ENCODE assay signal across 8 mouse cellular contexts in the genomic region with DNA sequence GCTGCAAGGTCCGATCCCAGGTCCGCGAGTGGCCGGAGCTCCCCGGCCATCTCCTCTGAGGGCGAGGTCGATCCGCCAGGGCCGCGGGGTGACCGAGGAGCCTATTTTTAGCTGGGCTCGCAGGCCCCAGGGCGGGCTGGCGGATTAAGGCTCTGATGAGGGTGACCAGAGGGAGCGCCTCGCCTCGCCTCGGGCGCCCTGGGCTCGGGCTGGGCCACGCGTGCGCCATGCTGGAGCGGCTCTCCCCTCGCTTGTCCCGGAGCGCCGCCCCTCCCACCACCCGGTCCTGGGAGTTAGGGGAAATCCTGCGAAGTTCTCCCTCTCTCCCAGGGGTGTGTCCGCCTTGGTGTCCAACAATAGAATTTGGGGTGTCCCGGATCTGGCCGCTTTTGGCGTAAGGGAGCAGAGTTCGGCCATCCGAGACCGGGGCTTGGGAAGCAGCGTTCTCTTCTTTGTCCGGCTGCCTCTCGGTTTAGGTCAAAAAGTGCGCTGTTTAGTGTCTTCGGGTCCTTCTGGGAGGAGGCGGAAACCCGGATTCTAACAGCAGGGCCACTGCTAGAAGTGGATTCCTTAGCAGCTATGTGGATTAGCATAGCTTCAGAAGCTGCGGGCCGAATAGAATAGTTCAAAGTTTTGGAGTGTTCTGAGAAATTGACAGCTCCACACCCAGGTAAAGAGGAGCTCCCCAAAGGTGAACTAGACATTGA. TPM values are rescaled to one million over a fixed set of nuclear protein-coding genes. Genes with fewer than 3 reads are reported as not detected.
DNase-seq lines count a peak whose midpoint lies in the region; ATAC-seq lines count a peak whose summit lies in the region.

No protein-coding gene starts in this region.

- no peaks in the 10 kb centered on the region for H3K9me3 ChIP-seq in intestine, embryonic 14.5 days (ENCODE audit: control insufficient read depth, low read length)
- no peaks in the 10 kb centered on the region for H3K9me3 ChIP-seq in midbrain, embryonic 16.5 days (replicated peaks; ENCODE audit: control insufficient read depth, low read length, poor library complexity, severe bottlenecking)
- H3K9me3 ChIP-seq in stomach, embryonic 15.5 days: no peaks in the 10 kb centered on the region

- intact Hi-C loops in gastrocnemius, postnatal 14 days (cut with DNase I; ENCODE audit: low total_unique reads): no loop called here

- ATAC-seq in common myeloid progenitor, adult 5-6 weeks (replicated peaks; ENCODE audit: low read depth, poor library complexity, severe bottlenecking): peak; percentile 62
- ATAC-seq in intestine, embryonic 14.5 days (replicated peaks; ENCODE audit: low FRiP score, low TSS enrichment, low read depth): peak; percentile 88
- ATAC-seq in midbrain, embryonic 16.5 days: peak; percentile 90
- peak; percentile 82 for ATAC-seq in stomach, embryonic 15.5 days (ENCODE audit: insufficient read depth, low FRiP score, low read depth)

- H3K4me2 ChIP-seq in intestine, embryonic 14.5 days (ENCODE audit: low read length): peak overlapping the region; percentile 57
- peak overlapping the region; percentile 60 for H3K4me2 ChIP-seq in midbrain, embryonic 16.5 days (ENCODE audit: low read length)
- H3K4me2 ChIP-seq in stomach, embryonic 15.5 days: peak overlapping the region; percentile 72

- DNase-seq in right cerebral cortex, postnatal 10 days (ENCODE audit: low spot score in 2 of 2): peak; percentile 49 to 59
- no peak for DNase-seq in right cerebral cortex, postnatal 25 days
- DNase-seq in gastrocnemius, postnatal 14 days: peak; percentile 77
- DNase-seq in intestine, embryonic 14.5 days (ENCODE audit: low spot score): no peak
- peak; percentile 66 for DNase-seq in liver

- WGBS in intestine, embryonic 14.5 days: 0% methylated on average over 46 of the region's 46 CpGs
- 0% methylated on average over 46 of the region's 46 CpGs for WGBS in midbrain, embryonic 16.5 days
- under 1% methylated on average over 46 of the region's 46 CpGs for WGBS in stomach, embryonic 15.5 days

- H3K4me1 ChIP-seq in intestine, embryonic 14.5 days (replicated peaks; ENCODE audit: control insufficient read depth, insufficient read depth, low read length): peaks cover 10% of the 10 kb centered on the region; the same call in 1 of the 2 replicates
- H3K4me1 ChIP-seq in midbrain, embryonic 16.5 days (ENCODE audit: control insufficient read depth, insufficient read depth, low read length): peaks cover 20% of the 10 kb centered on the region
- H3K4me1 ChIP-seq in stomach, embryonic 15.5 days: peaks cover 5% of the 10 kb centered on the region; the same call in 1 of the 2 replicates

- H3K27ac ChIP-seq in intestine, embryonic 14.5 days (ENCODE audit: low read depth): peak overlapping the region; percentile 97
- H3K27ac ChIP-seq in midbrain, embryonic 16.5 days (ENCODE audit: low read length): peak overlapping the region; percentile 87
- peak overlapping the region; percentile 98 for H3K27ac ChIP-seq in stomach, embryonic 15.5 days

- H3K27me3 ChIP-seq in intestine, embryonic 14.5 days (replicated peaks; ENCODE audit: control insufficient read depth, insufficient read depth, low read length): no peaks in the 10 kb centered on the region
- H3K27me3 ChIP-seq in midbrain, embryonic 16.5 days (ENCODE audit: control insufficient read depth, insufficient read depth, low read depth, low read length): no peaks in the 10 kb centered on the region
- no peaks in the 10 kb centered on the region for H3K27me3 ChIP-seq in stomach, embryonic 15.5 days (replicated peaks)

- peak overlapping the region; percentile 91 for H3K4me3 ChIP-seq in intestine, embryonic 14.5 days (ENCODE audit: low read depth, low read length)
- H3K4me3 ChIP-seq in midbrain, embryonic 16.5 days (ENCODE audit: low read depth, low read length): peak overlapping the region; percentile 99
- H3K4me3 ChIP-seq in stomach, embryonic 15.5 days (replicated peaks): peak overlapping the region; percentile 99

- peak overlapping the region; percentile 97 for H3K9ac ChIP-seq in intestine, embryonic 14.5 days (ENCODE audit: low read length)
- peak overlapping the region; percentile 97 for H3K9ac ChIP-seq in midbrain, embryonic 16.5 days (ENCODE audit: low read depth, low read length)
- peak overlapping the region; percentile 84 for H3K9ac ChIP-seq in stomach, embryonic 15.5 days

- 0 out of 2 replicates have a peak, but pooled peaks cover 2% of the 10 kb centered on the region for H3K36me3 ChIP-seq in intestine, embryonic 14.5 days (ENCODE audit: control insufficient read depth, insufficient read depth, low read length)
- no peaks in the 10 kb centered on the region for H3K36me3 ChIP-seq in midbrain, embryonic 16.5 days (ENCODE audit: control insufficient read depth, insufficient read depth, low read length)
- H3K36me3 ChIP-seq in stomach, embryonic 15.5 days: no peaks in the 10 kb centered on the region

RNA-seq across cellular contexts. Expression of a gene that starts 1.5 kb away (rescaled TPM):
- total RNA-seq in common myeloid progenitor, adult 5-6 weeks (2017): 102 and 110 TPM in 2 replicates
- total RNA-seq in gastrocnemius, postnatal 14 days (2021): 100 to 1,000 TPM; 108 to 113 TPM
- 75.4 and 80.1 TPM in 2 replicates for polyA plus RNA-seq in intestine, embryonic 14.5 days (2014; fragmentation: Nextera tagmentation; extraction: Ambion mirVana)
- polyA plus RNA-seq in midbrain, embryonic 16.5 days (2015; fragmentation: Nextera tagmentation; extraction: Ambion mirVana): 62.5 and 67.0 TPM in 2 replicates
- polyA plus RNA-seq in stomach, embryonic 15.5 days (2015; fragmentation: Nextera tagmentation; extraction: Ambion mirVana): 53.7 and 60.1 TPM in 2 replicates

Comparison
In these comparisons a context has a peak if more than half of its experiments do, and no peak if none do; other contexts are left out.
1. DNase-seq: peak in right cerebral cortex, postnatal 10 days (2 of 2), gastrocnemius, postnatal 14 days (single experiment) and liver (single experiment); none in right cerebral cortex, postnatal 25 days (single experiment) and intestine, embryonic 14.5 days (single experiment).
2. Peak in every context shown above with its lines, with median percentiles within 50 percentile points of each other: ATAC-seq, H3K27ac ChIP-seq, H3K4me2 ChIP-seq, H3K4me3 ChIP-seq and H3K9ac ChIP-seq.